Mouse (Mus musculus): ENCODE measurements around the gene Rhot1.

- TF ChIP-seq GATA1 (IDR thresholded peaks at IDR 0.05; ENCODE audit: low read length), result no peak
- no peak for TF ChIP-seq TAL1 (IDR thresholded peaks at IDR 0.05; ENCODE audit: low read length)
These were observed 9.0 kb upstream of the Rhot1 start for GRCm38 (mm10) chr11:80199773-80200172.

All from erythroblast, embryonic 14.5 days (primary cell).